Comparison of ENCODE assay signal across 8 mouse cellular contexts in the genomic region with DNA sequence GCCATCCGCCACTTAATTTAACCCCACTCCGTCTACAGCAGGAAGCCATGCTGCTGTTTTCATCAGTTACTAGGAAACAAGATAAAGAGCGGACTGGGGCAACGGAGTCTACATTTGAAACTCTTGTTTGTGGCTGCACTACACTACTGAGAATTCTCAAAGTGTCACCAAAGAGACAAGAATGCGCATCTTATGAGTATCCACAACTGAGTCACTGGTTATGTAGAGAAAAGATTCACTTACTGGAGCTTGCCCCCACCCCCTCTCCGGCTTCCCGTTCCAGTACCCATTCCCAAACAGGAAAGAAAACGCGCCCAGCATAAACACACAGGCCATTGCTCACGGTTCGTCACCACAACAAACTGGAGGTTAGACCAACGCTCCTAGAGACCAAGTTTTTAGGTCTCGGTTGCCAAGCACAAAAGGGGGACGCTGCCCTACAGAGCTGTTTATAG. TPM values are rescaled to one million over a fixed set of nuclear protein-coding genes. Genes with fewer than 3 reads are reported as not detected.
DNase-seq lines count a peak whose midpoint lies in the region; ATAC-seq and TF ChIP-seq lines count a peak whose summit lies in the region.

No protein-coding gene starts in this region.

- no peak for TF ChIP-seq CTCF in ES-Bruce4 (IDR thresholded peaks at IDR 0.05; ENCODE audit: low read depth, low read length)

- peak overlapping the region; percentile 12 for H3K27ac ChIP-seq in ES-Bruce4 (ENCODE audit: insufficient read depth, low read length)
- H3K27ac ChIP-seq in heart, embryonic 13.5 days (replicated peaks): peak overlapping the region; percentile 92
- peak overlapping the region; percentile 61 for H3K27ac ChIP-seq in kidney, embryonic 16.5 days (ENCODE audit: low read length)

- H3K4me1 ChIP-seq in ES-Bruce4 (ENCODE audit: control insufficient read depth, insufficient read depth, low read length): peaks cover 1% of the 10 kb centered on the region
- peaks cover 40% of the 10 kb centered on the region for H3K4me1 ChIP-seq in heart, embryonic 13.5 days
- H3K4me1 ChIP-seq in kidney, embryonic 16.5 days (ENCODE audit: insufficient read depth, low read length): peaks cover 25% of the 10 kb centered on the region

- peak; percentile 73 for DNase-seq in adrenal gland, adult 2 months
- DNase-seq in adrenal gland, adult 8-10 months: no peak
- peak; percentile 49 for DNase-seq in embryo, embryonic 10 days (ENCODE audit: low spot score)
- DNase-seq in lung, postnatal 25 days (ENCODE audit: low spot score): peak; percentile 80
- DNase-seq in spleen, postnatal 36 days (ENCODE audit: low spot score in 2 of 2): peak; percentile 46 to 56

- no peak for TF ChIP-seq POLR2A in ES-Bruce4 (IDR thresholded peaks at IDR 0.05; ENCODE audit: insufficient read depth, low read length)

- no peaks in the 10 kb centered on the region for H3K36me3 ChIP-seq in ES-Bruce4 (ENCODE audit: control insufficient read depth, insufficient read depth, low read length, poor library complexity, severe bottlenecking)
- no peaks in the 10 kb centered on the region for H3K36me3 ChIP-seq in heart, embryonic 13.5 days
- H3K36me3 ChIP-seq in kidney, embryonic 16.5 days (ENCODE audit: insufficient read depth, low read length): no peaks in the 10 kb centered on the region

- peak overlapping the region; percentile 88 for H3K4me2 ChIP-seq in heart, embryonic 13.5 days
- peak overlapping the region; percentile 75 for H3K4me2 ChIP-seq in kidney, embryonic 16.5 days (replicated peaks; ENCODE audit: low read depth, low read length)

- H3K9me3 ChIP-seq in ES-Bruce4 (replicated peaks; ENCODE audit: control insufficient read depth, insufficient read depth, low read length, poor library complexity, severe bottlenecking): no peaks in the 10 kb centered on the region
- no peaks in the 10 kb centered on the region for H3K9me3 ChIP-seq in heart, embryonic 13.5 days
- H3K9me3 ChIP-seq in kidney, embryonic 16.5 days (ENCODE audit: low read length): no peaks in the 10 kb centered on the region

- peak overlapping the region; percentile 99 for H3K4me3 ChIP-seq in ES-Bruce4 (ENCODE audit: low read depth, low read length)
- H3K4me3 ChIP-seq in heart, embryonic 13.5 days: peak overlapping the region; percentile 97
- H3K4me3 ChIP-seq in kidney, embryonic 16.5 days (ENCODE audit: low read length): peak overlapping the region; percentile 59

- no peak for TF ChIP-seq EP300 in ES-Bruce4 (IDR thresholded peaks at IDR 0.05; ENCODE audit: insufficient read depth, low read depth, low read length)

- H3K9ac ChIP-seq in ES-Bruce4 (ENCODE audit: low read depth, poor library complexity, severe bottlenecking): peak overlapping the region; percentile 90
- H3K9ac ChIP-seq in heart, embryonic 13.5 days: peak overlapping the region; percentile 97
- peak overlapping the region; percentile 92 for H3K9ac ChIP-seq in kidney, embryonic 16.5 days (replicated peaks; ENCODE audit: low read length)

- H3K27me3 ChIP-seq in ES-Bruce4 (ENCODE audit: control insufficient read depth, insufficient read depth, low read length, poor library complexity, severe bottlenecking): no peaks in the 10 kb centered on the region
- no peaks in the 10 kb centered on the region for H3K27me3 ChIP-seq in heart, embryonic 13.5 days (replicated peaks)
- no peaks in the 10 kb centered on the region for H3K27me3 ChIP-seq in kidney, embryonic 16.5 days (ENCODE audit: insufficient read depth, low read length)

- under 1% methylated on average over 14 of the region's 14 CpGs for WGBS in heart, embryonic 13.5 days
- 2% methylated on average over 14 of the region's 14 CpGs for WGBS in kidney, embryonic 16.5 days

- no peak for ATAC-seq in heart, embryonic 13.5 days (ENCODE audit: extremely low read depth, insufficient number of reproducible peaks, low FRiP score, low TSS enrichment)
- no peak for ATAC-seq in kidney, embryonic 16.5 days (ENCODE audit: low FRiP score, low TSS enrichment)

RNA-seq across cellular contexts. Expression of a gene that starts 1.4 kb away (rescaled TPM):
- total RNA-seq in adrenal gland, adult 2 months (2021): 100 to 1,000 TPM; 131 to 139 TPM
- polyA plus RNA-seq in adrenal gland, adult 2 months (2012; rRNA removed): 83.4 and 88.1 TPM in 2 replicates
- total RNA-seq in adrenal gland, adult 8-10 months (2022): 100 to 1,000 TPM; 103 to 160 (median 130) TPM
- polyA plus RNA-seq in ES-Bruce4 (2011; ENCODE audit: insufficient read depth, insufficient read length, low read depth, missing spikeins): 52.3 and 55.9 TPM in 2 replicates
- polyA plus RNA-seq in heart, embryonic 13.5 days (2015; fragmentation: Nextera tagmentation; extraction: Ambion mirVana): 8.7 and 9.9 TPM in 2 replicates
- polyA plus RNA-seq in kidney, embryonic 16.5 days (2015; fragmentation: Nextera tagmentation; extraction: Ambion mirVana): 10.3 and 11.3 TPM in 2 replicates

RNA-seq across cellular contexts. Expression of a gene that starts 19.3 kb away (rescaled TPM):
- 10 to 100 TPM; 17.4 to 20.0 TPM for total RNA-seq in adrenal gland, adult 2 months (2021)
- polyA plus RNA-seq in adrenal gland, adult 2 months (2012; rRNA removed): 13.0 and 17.5 TPM in 2 replicates
- total RNA-seq in adrenal gland, adult 8-10 months (2022): 10 to 100 TPM; 11.2 to 14.7 (median 14.1) TPM
- 9.3 and 10.9 TPM in 2 replicates for polyA plus RNA-seq in ES-Bruce4 (2011; ENCODE audit: insufficient read depth, insufficient read length, low read depth, missing spikeins)
- polyA plus RNA-seq in heart, embryonic 13.5 days (2015; fragmentation: Nextera tagmentation; extraction: Ambion mirVana): 15.4 and 16.8 TPM in 2 replicates
- 29.8 and 31.2 TPM in 2 replicates for polyA plus RNA-seq in kidney, embryonic 16.5 days (2015; fragmentation: Nextera tagmentation; extraction: Ambion mirVana)

RNA-seq across cellular contexts. Expression of a gene that starts 19.4 kb away (rescaled TPM):
- total RNA-seq in adrenal gland, adult 2 months (2021): 10 to 100 TPM; 13.7 to 23.7 TPM
- 6.7 and 7.2 TPM in 2 replicates for polyA plus RNA-seq in adrenal gland, adult 2 months (2012; rRNA removed)
- 10 to 100 TPM; 18.0 to 21.1 (median 20.2) TPM for total RNA-seq in adrenal gland, adult 8-10 months (2022)
- 14.6 and 15.6 TPM in 2 replicates for polyA plus RNA-seq in ES-Bruce4 (2011; ENCODE audit: insufficient read depth, insufficient read length, low read depth, missing spikeins)
- 14.5 and 16.2 TPM in 2 replicates for polyA plus RNA-seq in heart, embryonic 13.5 days (2015; fragmentation: Nextera tagmentation; extraction: Ambion mirVana)
- polyA plus RNA-seq in kidney, embryonic 16.5 days (2015; fragmentation: Nextera tagmentation; extraction: Ambion mirVana): 22.3 and 22.8 TPM in 2 replicates

RNA-seq across cellular contexts. Expression of a gene that starts 19.5 kb away (rescaled TPM):
- total RNA-seq in adrenal gland, adult 2 months (2021): under 1 TPM; 0.38 to 0.49 TPM
- not detected in 2 replicates for polyA plus RNA-seq in adrenal gland, adult 2 months (2012; rRNA removed)
- not detected for total RNA-seq in adrenal gland, adult 8-10 months (2022)
- polyA plus RNA-seq in ES-Bruce4 (2011; ENCODE audit: insufficient read depth, insufficient read length, low read depth, missing spikeins): not detected in 2 replicates
- 0.21 and 0.24 TPM in 2 replicates for polyA plus RNA-seq in heart, embryonic 13.5 days (2015; fragmentation: Nextera tagmentation; extraction: Ambion mirVana)
- polyA plus RNA-seq in kidney, embryonic 16.5 days (2015; fragmentation: Nextera tagmentation; extraction: Ambion mirVana): 0.11 TPM in 1 of 2 replicates, not detected in the other

RNA-seq across cellular contexts. Expression of a gene that starts 42.5 kb away (rescaled TPM):
- total RNA-seq in adrenal gland, adult 2 months (2021): not detected
- not detected in 2 replicates for polyA plus RNA-seq in adrenal gland, adult 2 months (2012; rRNA removed)
- under 1 TPM in 3 of 4 experiments, not detected in 1; 0.24 to 0.49 (median 0.38) TPM for total RNA-seq in adrenal gland, adult 8-10 months (2022)
- polyA plus RNA-seq in ES-Bruce4 (2011; ENCODE audit: insufficient read depth, insufficient read length, low read depth, missing spikeins): 0.91 TPM in 1 of 2 replicates, not detected in the other
- 0.22 TPM in 1 of 2 replicates, not detected in the other for polyA plus RNA-seq in heart, embryonic 13.5 days (2015; fragmentation: Nextera tagmentation; extraction: Ambion mirVana)
- polyA plus RNA-seq in kidney, embryonic 16.5 days (2015; fragmentation: Nextera tagmentation; extraction: Ambion mirVana): 0.14 TPM in 1 of 2 replicates, not detected in the other

Comparison
In these comparisons a context has a peak if more than half of its experiments do, and no peak if none do; other contexts are left out.
1. H3K27ac ChIP-seq: peak in every context shown above with its lines; median percentile 92 in heart, embryonic 13.5 days; 61 in kidney, embryonic 16.5 days; 12 in ES-Bruce4.